Comparison of ENCODE assay signal across 9 mouse cellular contexts in the genomic region with DNA sequence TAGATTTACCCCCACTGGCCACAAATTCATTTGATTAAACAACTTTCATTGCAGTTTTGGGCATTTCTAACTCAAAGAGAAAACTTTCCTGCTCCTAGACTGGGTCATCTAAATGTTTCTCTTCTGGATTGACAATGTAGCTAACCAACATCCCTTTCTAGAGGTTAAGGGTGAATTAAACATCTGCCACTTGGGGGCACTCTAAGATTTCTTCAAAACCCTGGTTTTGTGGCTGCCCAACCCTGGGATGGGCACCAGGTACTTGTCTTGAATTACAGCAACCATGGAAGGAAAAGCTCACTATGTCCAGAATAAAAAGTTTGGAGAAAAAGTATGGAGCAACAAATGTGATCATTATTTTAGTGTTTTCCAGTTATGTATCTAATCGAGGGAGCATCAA. TPM values are rescaled to one million over a fixed set of nuclear protein-coding genes. Genes with fewer than 3 reads are reported as not detected.
DNase-seq lines count a peak whose midpoint lies in the region; ATAC-seq and TF ChIP-seq lines count a peak whose summit lies in the region.
"Had no signal": no experiment of that assay in that cellular context is flagged by ENCODE, and none has a peak within 500 bp of the region (broad histone marks: within the 10 kb centered on the region; RNA-seq: fewer than 3 reads in every experiment).

No protein-coding gene starts in this region.

- H3K36me3 ChIP-seq in heart, postnatal 0 days (replicated peaks; ENCODE audit: control insufficient read depth, insufficient read depth, low read length): no peaks in the 10 kb centered on the region
- H3K36me3 ChIP-seq: midbrain, embryonic 12.5 days had no signal

- peak; percentile 57 for TF ChIP-seq CTCF in heart, postnatal 0 days (IDR thresholded peaks at IDR 0.05; ENCODE audit: low read depth)

- no peak overlapping the region for H3K4me2 ChIP-seq in heart, postnatal 0 days (ENCODE audit: low read depth, low read length)
- H3K4me2 ChIP-seq: midbrain, embryonic 12.5 days had no signal

- no peak for TF ChIP-seq EP300 in heart, postnatal 0 days (IDR thresholded peaks at IDR 0.05; ENCODE audit: low read depth)

- peak; percentile 55 for DNase-seq in heart, postnatal 0 days (ENCODE audit: low spot score)
- DNase-seq in heart, adult 11 months: no peak
- DNase-seq in 416B (ENCODE audit: low read depth) (peak; percentile 41), R1 (ENCODE audit: low read depth, low spot score) (peak; percentile 56)
- DNase-seq in kidney, adult 18-20 months: peak; percentile 14
- no peak for DNase-seq in gastrocnemius, postnatal 4 days (ENCODE audit: low spot score in 2 of 2)
- DNase-seq in thymus, postnatal 25 days: no peak
- DNase-seq in left cerebral cortex, postnatal 36 days (ENCODE audit: low spot score in 2 of 2): no peak

- no peaks in the 10 kb centered on the region for H3K9me3 ChIP-seq in heart, postnatal 0 days (replicated peaks; ENCODE audit: control insufficient read depth, low read length)
- H3K9me3 ChIP-seq: midbrain, embryonic 12.5 days had no signal

- no peak for ATAC-seq in heart, postnatal 0 days (ENCODE audit: insufficient read depth, low read depth)

- H3K4me1 ChIP-seq in heart, postnatal 0 days (ENCODE audit: control insufficient read depth, insufficient read depth): no peaks in the 10 kb centered on the region

- H3K4me3 ChIP-seq in heart, postnatal 0 days (ENCODE audit: low read depth, low read length): no peak overlapping the region
- H3K4me3 ChIP-seq: midbrain, embryonic 12.5 days had no signal

- H3K9ac ChIP-seq in heart, postnatal 0 days (replicated peaks; ENCODE audit: low read depth, low read length): no peak overlapping the region
- H3K9ac ChIP-seq: midbrain, embryonic 12.5 days had no signal

- H3K27ac ChIP-seq in heart, postnatal 0 days (ENCODE audit: low read depth): no peak overlapping the region
- H3K27ac ChIP-seq: midbrain, embryonic 12.5 days had no signal

- intact Hi-C loops in left cerebral cortex, postnatal 36 days (cut with DNase I): no loop called here

- no peaks in the 10 kb centered on the region for H3K27me3 ChIP-seq in heart, postnatal 0 days (ENCODE audit: control insufficient read depth, insufficient read depth, low read length)
- H3K27me3 ChIP-seq: midbrain, embryonic 12.5 days had no signal

- 72% methylated on average over 1 of the region's 1 CpGs for WGBS in heart, postnatal 0 days

RNA-seq across cellular contexts. Expression of gene Cdh6, which starts 39.4 kb away (rescaled TPM):
- total RNA-seq in heart, postnatal 0 days (2014; rRNA removed; ENCODE audit: low replicate concordance): 0.34 and 0.58 TPM in 2 replicates
- polyA plus RNA-seq in heart, postnatal 0 days (2015; fragmentation: Nextera tagmentation; extraction: Ambion mirVana): 0.40 and 0.64 TPM in 2 replicates
- total RNA-seq in gastrocnemius, postnatal 4 days (2021): 1 to 10 TPM; 2.9 TPM
- 10 to 100 TPM; 26.5 to 27.9 TPM for total RNA-seq in left cerebral cortex, postnatal 36 days (2021)

Comparison
In these comparisons a context has a peak if more than half of its experiments do, and no peak if none do; other contexts are left out.
1. DNase-seq: peak in heart, postnatal 0 days (single experiment), 416B (single experiment), R1 (single experiment) and kidney, adult 18-20 months (single experiment); none in heart, adult 11 months (single experiment), gastrocnemius, postnatal 4 days (0 of 2), thymus, postnatal 25 days (single experiment) and left cerebral cortex, postnatal 36 days (0 of 2).
2. RNA of gene Cdh6, which starts 39.4 kb away (total RNA-seq): 26.5 to 27.9 TPM in left cerebral cortex, postnatal 36 days; 2.9 TPM in gastrocnemius, postnatal 4 days and 0.34 to 0.58 TPM in heart, postnatal 0 days; every median in the first group is over 4 times any median in the second.